Mouse (Mus musculus) kidney, embryonic 16.5 days (tissue): ENCODE measurements around the gene Tbc1d4. TPM values are rescaled to one million over a fixed set of nuclear protein-coding genes. Genes with fewer than 3 reads are reported as not detected.

Experiments
- polyA plus RNA-seq: library from polyadenylated mRNA; unstranded; fragments of >200 nt; fragmentation: Nextera tagmentation; extraction: Ambion mirVana; gene quantifications from 2 replicates; pipeline ENCODE4 v1.2.1, GENCODE M21; 2015

The Tbc1d4 gene
- polyA plus RNA-seq, 1 experiment from 2014 or later, result 22.0 TPM

Other genes with a start within 250 kb of the Tbc1d4 start
- 94.7 and 97.1 TPM in 2 replicates for gene Commd6, start 31.5 kb upstream of the Tbc1d4 start, polyA plus RNA-seq
- gene Uchl3, start 44.8 kb upstream of the Tbc1d4 start, polyA plus RNA-seq, result 137 and 143 TPM in 2 replicates
- 3.0 and 3.7 TPM in 2 replicates for gene Gm9922, start 120.6 kb upstream of the Tbc1d4 start, polyA plus RNA-seq
- gene Lmo7, start 120.8 kb upstream of the Tbc1d4 start, polyA plus RNA-seq, result 15.4 and 17.4 TPM in 2 replicates